Mouse (Mus musculus): ENCODE results near the gene Idua.

DNA sequence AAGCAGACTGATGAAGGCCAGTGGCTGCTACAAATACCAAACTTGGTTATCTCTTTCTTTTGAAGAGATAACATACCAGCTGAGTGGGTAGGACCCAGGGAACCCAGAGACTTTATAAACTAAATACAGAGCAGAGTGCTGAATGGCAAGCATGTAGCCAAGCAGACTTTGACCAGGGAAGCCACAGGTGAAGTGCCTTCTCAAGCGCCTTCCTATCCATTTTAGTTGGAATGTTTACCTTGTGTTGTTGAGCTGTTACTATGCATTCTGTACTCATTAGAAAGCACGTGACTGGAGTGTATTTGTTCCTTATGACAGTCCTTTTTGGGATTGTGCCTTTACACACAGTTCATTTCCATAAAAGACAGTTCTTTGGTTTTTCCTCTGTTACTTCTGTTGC, 16.5 kb upstream of the Idua start:
- TF ChIP-seq CEBPB (IDR thresholded peaks at IDR 0.05; ENCODE audit: insufficient read depth, poor library complexity, severe bottlenecking) (no peak), USF1 (IDR thresholded peaks at IDR 0.05; ENCODE audit: low read depth) (no peak), POLR2A (IDR thresholded peaks at IDR 0.05; ENCODE audit: insufficient read length, low read depth) (no peak), REST (IDR thresholded peaks at IDR 0.05; ENCODE audit: insufficient read depth, insufficient read length) (no peak), MAX (IDR thresholded peaks at IDR 0.05; ENCODE audit: low read depth) (no peak), TCF12 (IDR thresholded peaks at IDR 0.05; ENCODE audit: insufficient read depth, poor library complexity, severe bottlenecking) (no peak), MYOG (IDR thresholded peaks at IDR 0.05; ENCODE audit: control insufficient read depth in 1 of 3, insufficient read depth in 1 of 3, insufficient read length in 2 of 3, low read depth in 2 of 3) (no peak), POLR2AphosphoS2 (IDR thresholded peaks at IDR 0.05; ENCODE audit: insufficient read length, low read depth) (no peak), TCF3 (IDR thresholded peaks at IDR 0.05; ENCODE audit: insufficient read length, low read depth) (no peak), E2F4 (IDR thresholded peaks at IDR 0.05; ENCODE audit: insufficient read depth) (no peak), MYOD1 (IDR thresholded peaks at IDR 0.05; ENCODE audit: control insufficient read depth in 1 of 3, insufficient read length in 2 of 3, low read depth in 2 of 3) (no peak)

Data from myocyte (in vitro differentiated cells).